In genomic region chr7:127287940-127288339, GRCm38 (mm10) we compare ENCODE assay signal across 14 mouse cellular contexts. TPM values are rescaled to one million over a fixed set of nuclear protein-coding genes. Genes with fewer than 3 reads are reported as not detected.
DNase-seq lines count a peak whose midpoint lies in the region; ATAC-seq and TF ChIP-seq lines count a peak whose summit lies in the region.
"Had no signal": no experiment of that assay in that cellular context is flagged by ENCODE, and none has a peak within 500 bp of the region (broad histone marks: within the 10 kb centered on the region; RNA-seq: fewer than 3 reads in every experiment).

No protein-coding gene starts in this region.

- peaks cover 58% of the 10 kb centered on the region for H3K4me1 ChIP-seq in thymus, adult 2 months (replicated peaks; ENCODE audit: control insufficient read depth, insufficient read depth, low read length)
- no peaks in the 10 kb centered on the region for H3K4me1 ChIP-seq in stomach, postnatal 0 days (replicated peaks; ENCODE audit: control insufficient read depth, insufficient read depth)
- H3K4me1 ChIP-seq: heart, embryonic 13.5 days; hindbrain, embryonic 15.5 days had no signal

- ATAC-seq in stomach, postnatal 0 days (ENCODE audit: low FRiP score, low TSS enrichment): peak; percentile 91
- ATAC-seq: forebrain, embryonic 16.5 days had no signal

- no peaks in the 10 kb centered on the region for H3K9me3 ChIP-seq in stomach, postnatal 0 days (ENCODE audit: control insufficient read depth, low read length)
- H3K9me3 ChIP-seq: hindbrain, embryonic 15.5 days; liver, embryonic 15.5 days had no signal

- DNase-seq in heart, adult 11 months: peak; percentile 85
- DNase-seq in heart, postnatal 36 days: no peak
- no peak for DNase-seq in thymus, adult 2 months
- no peak for DNase-seq in thymus, postnatal 25 days
- peak; percentile 89 for DNase-seq in induced T-regulatory cell, adult 2 months (ENCODE audit: low read depth)
- DNase-seq in stomach, postnatal 0 days (ENCODE audit: low spot score): no peak
- no peak for DNase-seq in urinary bladder, postnatal 10 days (ENCODE audit: low spot score)
- DNase-seq in cerebellum, postnatal 14 days: no peak
- DNase-seq: gastrocnemius, postnatal 10 days; right cerebral cortex, postnatal 4 days had no signal

- no peak for TF ChIP-seq CTCF in thymus, adult 2 months (IDR thresholded peaks at IDR 0.05; ENCODE audit: borderline replicate concordance, control insufficient read depth, extremely low read depth, insufficient read depth, low read length, poor library complexity)
- no peak for TF ChIP-seq CTCF in stomach, postnatal 0 days (IDR thresholded peaks at IDR 0.05; ENCODE audit: low read depth)

- H3K27me3 ChIP-seq in thymus, adult 2 months (ENCODE audit: control insufficient read depth, insufficient read depth, low read length): no peaks in the 10 kb centered on the region
- no peaks in the 10 kb centered on the region for H3K27me3 ChIP-seq in stomach, postnatal 0 days (ENCODE audit: control insufficient read depth, insufficient read depth, low read length)
- H3K27me3 ChIP-seq: hindbrain, embryonic 15.5 days had no signal

- no peak overlapping the region for H3K9ac ChIP-seq in stomach, postnatal 0 days (ENCODE audit: low read length)
- H3K9ac ChIP-seq: heart, embryonic 13.5 days; hindbrain, embryonic 15.5 days; liver, embryonic 15.5 days had no signal

- no peak overlapping the region for H3K4me3 ChIP-seq in thymus, adult 2 months (ENCODE audit: control insufficient read depth, insufficient read depth, low read length)
- H3K4me3 ChIP-seq in stomach, postnatal 0 days (ENCODE audit: low read depth, low read length): no peak overlapping the region
- H3K4me3 ChIP-seq: heart, embryonic 13.5 days; hindbrain, embryonic 15.5 days; liver, embryonic 15.5 days had no signal

- H3K27ac ChIP-seq in thymus, adult 2 months (ENCODE audit: control insufficient read depth, insufficient read depth, low read length): peak overlapping the region; percentile 85
- H3K27ac ChIP-seq in stomach, postnatal 0 days (replicated peaks): no peak overlapping the region
- H3K27ac ChIP-seq: heart, embryonic 13.5 days; hindbrain, embryonic 15.5 days; liver, embryonic 15.5 days had no signal

- no peak for TF ChIP-seq EP300 in stomach, postnatal 0 days (optimal IDR thresholded peaks at IDR 0.05)

- 60% methylated on average over 1 of the region's 1 CpGs for WGBS in thymus, adult 2 months
- 72% methylated on average over 1 of the region's 1 CpGs for WGBS in stomach, postnatal 0 days

- no peaks in the 10 kb centered on the region for H3K36me3 ChIP-seq in thymus, adult 2 months (ENCODE audit: control insufficient read depth, insufficient read depth, low read length)
- no peaks in the 10 kb centered on the region for H3K36me3 ChIP-seq in stomach, postnatal 0 days (ENCODE audit: control insufficient read depth, insufficient read depth, low read length)
- H3K36me3 ChIP-seq: heart, embryonic 13.5 days; hindbrain, embryonic 15.5 days; liver, embryonic 15.5 days had no signal

- H3K4me2 ChIP-seq in stomach, postnatal 0 days (replicated peaks; ENCODE audit: low read depth): no peak overlapping the region
- H3K4me2 ChIP-seq: heart, embryonic 13.5 days; hindbrain, embryonic 15.5 days; liver, embryonic 15.5 days had no signal

- intact Hi-C loops in heart, postnatal 36 days (cut with DNase I): no loop called here

- no peak for TF ChIP-seq POLR2A in thymus, adult 2 months (IDR thresholded peaks at IDR 0.05; ENCODE audit: control insufficient read depth, extremely low read depth, insufficient read depth, low read length, poor library complexity)

RNA-seq across cellular contexts. Expression of gene Itgal, which starts 8.1 kb away (rescaled TPM):
- total RNA-seq in heart, postnatal 36 days (2021): 1 to 10 TPM; 1.2 to 1.5 TPM
- 353 and 356 TPM in 2 replicates for polyA plus RNA-seq in thymus, adult 2 months (2012; rRNA removed)
- 0.80 and 1.1 TPM in 2 replicates for polyA plus RNA-seq in stomach, postnatal 0 days (2015; fragmentation: Nextera tagmentation; extraction: Ambion mirVana)

RNA-seq across cellular contexts. Expression of gene Sephs2, which starts 14.1 kb away (rescaled TPM):
- 10 to 100 TPM; 26.7 to 31.4 TPM for total RNA-seq in heart, postnatal 36 days (2021)
- polyA plus RNA-seq in thymus, adult 2 months (2012; rRNA removed): 37.2 and 46.3 TPM in 2 replicates
- polyA plus RNA-seq in stomach, postnatal 0 days (2015; fragmentation: Nextera tagmentation; extraction: Ambion mirVana): 113 and 115 TPM in 2 replicates

RNA-seq across cellular contexts. Expression of gene Dctpp1, which starts 27.4 kb away (rescaled TPM):
- 10 to 100 TPM; 40.7 to 45.0 TPM for total RNA-seq in heart, postnatal 36 days (2021)
- 122 and 125 TPM in 2 replicates for polyA plus RNA-seq in thymus, adult 2 months (2012; rRNA removed)
- polyA plus RNA-seq in stomach, postnatal 0 days (2015; fragmentation: Nextera tagmentation; extraction: Ambion mirVana): 79.8 and 84.5 TPM in 2 replicates

RNA-seq across cellular contexts. Expression of gene Zfp771, which starts 43.9 kb away (rescaled TPM):
- 10 to 100 TPM; 19.1 TPM for total RNA-seq in heart, postnatal 36 days (2021)
- 91.3 and 102 TPM in 2 replicates for polyA plus RNA-seq in thymus, adult 2 months (2012; rRNA removed)
- 27.3 and 29.6 TPM in 2 replicates for polyA plus RNA-seq in stomach, postnatal 0 days (2015; fragmentation: Nextera tagmentation; extraction: Ambion mirVana)

RNA-seq across cellular contexts. Expression of gene Sept1, which starts 55.0 kb away (rescaled TPM):
- 1 to 10 TPM; 2.8 TPM for total RNA-seq in heart, postnatal 36 days (2021)
- 1,045 and 1,102 TPM in 2 replicates for polyA plus RNA-seq in thymus, adult 2 months (2012; rRNA removed)
- 7.0 and 7.9 TPM in 2 replicates for polyA plus RNA-seq in stomach, postnatal 0 days (2015; fragmentation: Nextera tagmentation; extraction: Ambion mirVana)

Comparison
In these comparisons a context has a peak if more than half of its experiments do, and no peak if none do; other contexts are left out.
1. DNase-seq: peak in heart, adult 11 months (single experiment) and induced T-regulatory cell, adult 2 months (single experiment); none in heart, postnatal 36 days (0 of 2), thymus, adult 2 months (single experiment), thymus, postnatal 25 days (single experiment), stomach, postnatal 0 days (single experiment), urinary bladder, postnatal 10 days (single experiment) and cerebellum, postnatal 14 days (0 of 2).
2. RNA of gene Itgal, which starts 8.1 kb away (polyA plus RNA-seq): 353 to 356 TPM in thymus, adult 2 months; 0.80 to 1.1 TPM in stomach, postnatal 0 days; every median in the first group is over 100 times any median in the second.